Mouse (Mus musculus): Measurements from ENCODE around the gene Iffo1.

Gene Iffo1

DNA sequence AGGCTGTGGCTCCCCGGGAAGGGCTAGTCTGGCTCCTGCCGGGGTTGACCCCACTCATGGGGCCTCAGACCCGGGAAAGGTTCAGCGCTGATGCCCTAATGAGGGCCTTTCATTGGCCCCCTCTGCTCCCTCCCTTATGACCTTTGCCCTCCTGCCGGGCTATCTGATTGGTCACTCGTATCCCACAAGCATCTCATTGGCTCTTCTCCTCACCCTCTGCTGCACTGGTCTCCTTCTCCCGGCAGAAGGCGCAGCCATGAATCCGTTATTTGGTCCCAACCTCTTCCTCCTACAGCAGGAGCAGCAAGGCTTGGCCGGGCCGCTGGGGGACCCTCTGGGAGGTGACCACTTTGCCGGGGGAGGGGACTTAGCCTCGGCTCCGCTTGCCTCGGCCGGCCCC is at the start of gene Iffo1:
TSS of gene Iffo1 (plus strand) at position 241 of the 400 bp plus-strand sequence.
- DNase-seq (ENCODE audit: low spot score), result peak; percentile 98

DNA sequence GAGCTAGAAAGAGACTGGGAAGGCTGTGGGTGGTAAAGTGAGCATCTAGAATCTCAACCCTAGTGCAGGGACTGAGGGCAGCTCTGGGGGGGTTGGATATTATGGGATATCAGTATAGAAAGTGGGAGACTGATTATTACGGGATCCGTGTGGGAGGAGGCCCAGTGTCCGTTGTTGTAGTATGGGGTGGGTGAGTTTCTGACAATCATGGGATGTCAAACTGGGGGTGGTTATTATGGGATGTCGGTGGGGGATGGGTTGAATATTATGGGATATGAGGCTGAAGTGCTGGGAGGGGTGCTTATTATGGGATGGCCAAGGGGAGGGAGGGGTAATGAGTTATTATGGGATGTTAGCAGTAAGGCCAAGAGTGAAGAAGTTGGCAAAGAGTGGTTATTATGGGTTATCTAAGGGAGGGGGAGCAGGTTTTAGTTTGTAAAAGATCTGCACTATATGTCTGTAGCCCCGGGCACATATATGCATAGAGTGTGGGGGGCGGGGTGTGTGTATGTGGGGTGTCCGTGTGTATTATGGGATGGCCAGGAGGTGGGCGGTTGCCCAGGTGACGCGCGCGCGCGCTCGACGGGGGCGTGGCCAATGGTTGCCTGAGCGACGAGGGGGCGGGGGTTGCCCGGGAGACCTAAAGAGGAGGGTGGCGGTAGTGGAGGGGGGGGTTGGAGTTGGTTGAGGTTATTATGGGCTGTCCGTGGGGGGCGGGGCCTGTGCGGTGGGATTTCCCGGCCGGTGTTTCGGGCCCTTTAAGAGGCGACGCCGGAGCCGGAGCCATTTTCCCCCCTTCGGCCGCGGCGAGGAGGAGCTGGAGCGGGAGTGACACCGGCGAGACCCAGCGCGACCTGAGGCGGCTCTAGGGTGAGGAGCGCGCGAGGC is 49.4 kb upstream of the Iffo1 start, which contains the start of gene Chd4:
TSS of gene Chd4 (plus strand) at position 591 of the 888 bp plus-strand sequence.
- peak; percentile 93 for DNase-seq (ENCODE audit: low spot score)

DNA sequence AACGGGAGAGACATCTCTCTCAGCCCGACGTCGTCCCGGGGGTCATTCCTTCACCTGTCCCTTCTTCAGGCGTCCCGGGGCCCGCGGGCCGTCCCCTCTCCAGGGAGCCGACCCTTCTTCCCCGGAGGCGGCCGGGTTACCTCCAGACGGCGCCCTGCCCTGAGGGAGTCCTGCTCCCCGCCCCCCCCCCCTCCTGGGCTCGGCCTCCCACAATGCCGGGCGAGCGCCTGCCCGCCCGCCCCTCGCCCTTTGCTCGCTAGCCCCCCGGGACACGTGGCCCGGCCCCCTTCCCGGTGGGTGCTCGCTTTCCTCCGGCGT is 48.8 kb upstream of the Iffo1 start:
- DNase-seq (ENCODE audit: low spot score), result no peak

DNA sequence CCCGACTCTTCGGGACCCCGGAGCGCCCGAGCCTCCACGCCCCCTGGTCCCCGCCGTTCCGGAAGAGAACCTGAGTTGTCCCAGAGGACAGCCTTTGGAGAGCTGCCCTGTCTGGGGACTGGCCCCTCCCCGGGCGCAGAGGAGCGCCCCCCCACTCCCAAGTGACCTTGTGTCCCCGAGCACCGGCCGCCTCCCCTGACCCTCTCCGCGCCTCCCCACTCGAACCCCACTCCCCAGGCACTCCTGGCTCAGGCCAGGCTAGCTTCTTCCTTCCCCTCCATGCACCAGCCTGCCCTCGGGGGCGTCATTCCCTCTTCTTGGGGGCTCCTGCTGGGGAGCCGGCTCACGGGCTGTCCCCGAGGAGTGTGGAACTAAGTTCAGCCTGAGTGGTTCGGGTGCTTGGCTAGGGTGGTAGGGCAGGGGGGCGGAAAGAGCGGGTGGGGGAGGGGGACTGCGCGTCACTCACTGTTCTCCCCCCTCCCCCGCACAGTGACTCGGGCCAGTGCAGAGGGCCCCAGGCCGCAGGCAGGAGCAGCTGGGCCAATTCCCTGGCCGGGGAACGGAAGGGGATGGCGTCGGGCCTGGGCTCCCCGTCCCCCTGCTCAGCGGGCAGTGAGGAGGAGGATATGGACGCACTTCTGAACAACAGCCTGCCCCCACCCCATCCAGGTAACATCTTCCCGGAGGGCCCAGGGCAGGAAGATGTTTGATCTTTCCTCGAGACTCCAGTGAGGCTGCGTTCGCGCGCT is 48.3 kb upstream of the Iffo1 start:
- peak; percentile 75 for DNase-seq (ENCODE audit: low spot score)

DNA sequence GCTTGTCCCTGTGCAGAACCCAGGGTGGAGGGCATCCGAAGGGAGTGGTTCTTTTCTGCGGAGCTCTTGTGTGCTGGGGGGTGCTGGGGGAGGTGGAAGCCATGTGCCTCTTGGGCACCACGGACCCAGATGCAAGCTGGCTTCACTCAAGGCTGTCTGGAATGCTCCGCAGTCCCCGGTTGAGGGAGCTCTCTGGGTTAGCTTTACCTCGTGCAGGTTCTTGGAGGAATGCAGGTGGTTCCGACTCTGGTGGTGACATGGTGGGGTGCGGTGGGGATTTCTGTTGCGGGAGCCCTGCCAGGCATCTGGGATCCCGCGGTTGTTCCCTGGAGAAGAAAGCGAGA is 47.7 kb upstream of the Iffo1 start:
- no peak for DNase-seq (ENCODE audit: low spot score)

DNA sequence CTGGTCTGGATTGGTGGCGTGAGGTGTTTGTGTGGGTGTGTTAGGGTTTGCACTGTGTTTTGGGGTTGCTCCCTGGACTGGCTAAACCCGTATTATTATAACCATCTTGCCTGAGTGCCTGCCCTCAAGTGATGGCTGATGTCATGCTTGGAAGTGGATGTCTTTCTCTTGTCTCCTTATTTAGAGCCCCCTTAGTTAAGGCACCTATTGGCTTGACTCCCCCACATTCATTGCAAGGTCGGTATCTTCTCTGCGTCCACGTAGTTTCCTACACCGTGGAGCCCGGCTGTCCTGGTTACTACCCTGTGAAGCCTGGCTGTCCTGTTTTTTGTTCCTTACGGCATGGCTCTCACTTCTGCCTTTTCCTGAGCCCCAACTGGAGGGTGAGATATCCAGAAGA is 47.1 kb upstream of the Iffo1 start:
- DNase-seq (ENCODE audit: low spot score), result no peak

DNA sequence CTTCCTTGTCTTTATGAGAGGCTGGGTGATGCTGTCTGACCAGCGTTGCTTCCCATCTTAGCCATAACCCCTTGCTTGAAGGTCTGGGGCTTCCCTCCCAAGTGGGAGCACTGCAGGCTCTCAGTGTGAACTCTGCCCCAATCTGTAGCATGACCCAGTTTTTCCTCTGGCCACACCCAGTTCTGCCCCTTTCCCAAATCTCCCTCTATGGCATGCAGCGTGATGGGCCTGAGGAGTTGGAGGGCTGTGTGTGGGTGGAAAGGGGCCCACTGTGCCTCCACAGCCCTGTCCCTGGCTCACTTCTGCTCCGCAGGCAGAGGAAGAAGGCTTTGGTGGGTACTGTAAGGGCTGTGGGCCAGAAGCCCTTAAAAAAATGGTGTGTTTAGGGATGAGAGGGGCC is 46.5 kb upstream of the Iffo1 start:
- DNase-seq (ENCODE audit: low spot score), result no peak

DNA sequence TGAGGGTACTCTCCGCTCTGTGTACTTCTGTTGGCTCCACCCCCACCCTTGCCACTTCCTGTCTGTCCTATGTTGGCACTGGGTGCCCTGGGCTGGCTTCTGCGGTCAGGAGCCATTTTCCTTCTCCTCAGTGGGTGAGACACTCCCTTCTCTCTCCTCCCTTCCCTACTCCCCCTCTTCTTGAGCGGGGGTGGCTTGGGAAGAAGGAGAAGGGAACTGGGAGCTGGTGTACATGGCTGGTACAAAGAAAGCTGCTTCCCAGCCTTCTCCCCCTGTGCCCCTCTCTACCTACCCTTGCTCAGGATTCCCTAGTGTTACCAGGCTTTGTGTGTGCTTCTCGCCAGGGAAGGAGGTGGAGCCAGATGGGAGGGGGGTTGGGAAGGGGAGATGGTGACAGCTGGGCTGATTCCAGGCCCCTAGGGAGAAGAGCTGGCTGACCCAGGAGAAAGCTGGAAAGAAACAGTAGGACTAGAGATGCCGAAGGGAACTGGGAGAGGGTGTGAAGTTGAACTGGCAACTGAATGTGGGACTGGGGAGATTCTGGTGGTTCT is 45.5 kb upstream of the Iffo1 start:
- DNase-seq (ENCODE audit: low spot score), result no peak

DNA sequence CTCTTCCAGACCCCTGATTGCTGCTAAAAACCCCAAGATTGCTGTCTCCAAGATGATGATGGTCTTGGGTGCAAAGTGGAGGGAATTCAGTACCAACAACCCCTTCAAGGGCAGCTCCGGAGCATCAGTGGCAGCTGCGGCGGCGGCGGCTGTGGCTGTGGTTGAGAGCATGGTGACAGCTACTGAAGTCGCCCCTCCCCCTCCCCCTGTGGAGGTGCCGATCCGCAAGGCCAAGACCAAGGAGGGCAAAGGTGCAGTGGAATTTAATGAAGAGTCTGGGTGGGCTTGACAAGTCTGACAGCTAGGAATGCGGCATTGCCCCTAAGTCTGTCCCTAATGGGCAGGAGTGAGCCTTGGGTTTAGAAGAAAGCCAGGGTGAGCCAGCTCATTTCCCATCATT is 43.6 kb upstream of the Iffo1 start:
- no peak for DNase-seq (ENCODE audit: low spot score)

DNA sequence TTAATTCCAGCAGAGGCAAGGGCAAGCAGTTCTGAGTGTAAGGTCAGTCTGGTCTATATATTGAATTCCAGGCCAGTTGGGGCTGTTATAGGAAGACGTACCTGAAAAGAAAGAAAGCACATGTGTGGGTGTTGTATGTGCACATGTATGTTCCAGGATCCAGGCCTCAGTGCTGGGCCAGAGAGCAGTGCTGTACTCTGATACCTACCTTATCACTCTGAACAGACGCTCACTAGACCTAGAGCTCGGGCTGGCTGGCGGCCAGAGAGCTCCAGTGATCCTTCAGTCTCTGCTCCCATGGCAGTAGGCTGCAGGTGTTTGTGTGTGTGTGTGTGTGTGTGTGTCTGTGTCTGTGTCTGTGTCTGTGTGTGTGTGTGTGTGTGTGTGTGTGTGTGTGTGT is 40.8 kb upstream of the Iffo1 start:
- no peak for DNase-seq (ENCODE audit: low spot score)

DNA sequence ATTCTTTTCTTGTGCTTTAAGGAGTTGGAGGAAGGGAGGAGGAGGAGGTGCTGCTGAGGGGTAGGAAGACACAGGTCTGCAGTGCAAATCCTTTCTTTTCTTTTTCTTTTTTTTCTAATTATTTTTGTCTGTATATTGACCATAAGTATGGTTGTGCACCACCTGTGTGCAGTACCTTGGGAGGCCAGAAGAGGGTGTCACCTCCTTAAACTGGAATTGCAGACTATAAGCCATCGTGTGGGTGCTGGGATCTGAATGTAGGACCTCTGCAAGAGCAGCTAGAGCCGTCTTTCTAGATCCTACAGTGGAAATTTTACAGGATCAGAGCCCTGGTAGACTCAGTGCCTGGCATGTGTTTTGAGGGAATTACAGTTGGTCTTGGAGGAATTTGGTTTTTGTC is 37.3 kb upstream of the Iffo1 start:
- DNase-seq (ENCODE audit: low spot score), result no peak

DNA sequence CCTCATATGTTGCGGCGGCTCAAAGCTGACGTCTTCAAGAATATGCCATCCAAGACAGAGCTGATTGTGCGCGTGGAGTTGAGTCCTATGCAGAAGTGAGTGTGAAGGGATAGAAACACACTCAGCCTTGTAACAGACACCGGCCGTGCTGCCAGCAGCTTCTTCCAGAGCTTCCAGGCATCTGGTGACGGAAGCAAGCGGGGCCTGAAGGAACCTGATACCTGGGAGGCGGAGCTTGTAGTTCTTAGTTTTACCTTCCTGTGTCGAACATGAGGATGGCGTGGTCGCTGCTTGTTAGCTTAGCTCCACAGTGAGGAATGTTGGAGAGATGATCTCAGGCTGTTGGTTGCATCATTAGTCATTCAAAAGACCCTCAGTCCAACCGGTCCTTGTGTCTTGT is 35.7 kb upstream of the Iffo1 start:
- no peak for DNase-seq (ENCODE audit: low spot score)

DNA sequence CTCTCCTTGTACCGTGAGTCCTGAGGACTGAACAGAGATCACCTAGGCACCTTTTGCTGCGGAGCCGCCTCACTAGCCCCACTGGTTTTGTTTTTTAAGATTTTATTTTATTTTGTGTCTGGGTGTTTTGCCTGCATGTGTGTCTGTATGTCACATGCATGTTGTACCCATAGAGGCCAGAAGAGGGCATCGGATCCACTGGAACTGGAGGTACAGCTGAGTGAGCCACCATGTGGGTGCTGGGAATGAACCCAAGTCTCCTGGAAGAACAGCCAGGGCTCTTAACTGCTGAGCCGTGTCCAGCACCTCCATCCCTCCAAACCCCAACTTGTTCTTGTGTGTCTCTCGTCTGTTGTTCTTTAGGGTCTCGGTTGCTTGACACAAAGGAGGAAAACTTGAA is 34.1 kb upstream of the Iffo1 start:
- peak; percentile 73 for DNase-seq (ENCODE audit: low spot score)

DNA sequence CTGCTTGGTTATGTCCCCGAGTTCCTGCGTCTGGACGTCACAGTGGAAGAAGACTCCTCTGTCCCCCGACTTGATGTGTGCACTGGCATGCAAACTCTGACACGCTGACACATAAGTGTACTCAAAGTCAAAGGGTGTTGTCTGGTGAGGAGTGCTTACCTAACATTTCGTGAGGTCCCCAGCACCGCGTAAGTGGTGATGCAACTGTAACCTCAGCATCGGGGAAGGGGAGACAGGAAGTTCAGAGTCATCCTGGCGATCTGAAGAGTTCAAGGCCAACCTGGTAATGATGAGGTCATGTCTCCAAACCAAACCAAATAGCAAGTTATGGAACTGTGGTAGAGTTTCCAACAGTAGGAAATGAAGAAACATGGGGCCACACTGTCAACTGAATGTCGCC is 32.5 kb upstream of the Iffo1 start:
- no peak for DNase-seq (ENCODE audit: low spot score)

DNA sequence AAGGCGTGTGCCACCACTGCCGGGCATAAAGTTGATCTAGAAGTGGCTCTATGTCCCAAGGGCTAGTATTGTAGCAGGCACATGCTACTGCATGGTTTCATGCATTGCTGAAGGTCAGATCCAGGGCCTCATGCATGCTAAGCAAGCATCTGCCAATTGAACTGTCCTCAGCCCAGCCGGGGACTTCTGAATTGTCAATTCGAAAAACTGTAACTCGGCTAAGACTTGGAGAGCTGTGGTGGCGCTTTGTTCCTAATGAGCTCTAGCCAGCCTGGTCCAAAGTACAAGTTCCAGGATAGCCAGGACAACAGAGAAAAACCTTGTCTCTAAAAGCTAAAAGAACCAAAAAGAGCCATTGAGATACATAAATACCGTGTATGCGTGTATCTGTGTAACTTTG is 25.7 kb upstream of the Iffo1 start:
- no peak for DNase-seq (ENCODE audit: low spot score)

DNA sequence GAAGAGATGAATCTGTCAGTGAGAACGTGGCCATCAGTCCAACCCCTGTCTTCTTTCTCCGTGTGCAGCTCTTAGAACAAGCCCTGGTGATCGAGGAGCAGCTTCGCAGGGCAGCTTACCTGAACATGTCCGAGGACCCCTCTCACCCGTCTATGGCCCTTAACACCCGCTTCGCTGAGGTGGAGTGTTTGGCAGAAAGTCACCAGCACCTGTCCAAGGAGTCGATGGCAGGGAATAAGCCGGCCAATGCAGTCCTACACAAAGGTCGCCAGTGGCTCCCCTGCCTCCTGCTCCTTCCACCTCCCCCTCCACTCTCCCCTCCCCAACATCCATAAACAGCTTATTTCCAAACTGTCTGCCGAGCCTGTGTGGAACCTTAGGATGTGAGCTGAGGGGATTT is 16.3 kb upstream of the Iffo1 start:
- no peak for DNase-seq (ENCODE audit: low spot score)

DNA sequence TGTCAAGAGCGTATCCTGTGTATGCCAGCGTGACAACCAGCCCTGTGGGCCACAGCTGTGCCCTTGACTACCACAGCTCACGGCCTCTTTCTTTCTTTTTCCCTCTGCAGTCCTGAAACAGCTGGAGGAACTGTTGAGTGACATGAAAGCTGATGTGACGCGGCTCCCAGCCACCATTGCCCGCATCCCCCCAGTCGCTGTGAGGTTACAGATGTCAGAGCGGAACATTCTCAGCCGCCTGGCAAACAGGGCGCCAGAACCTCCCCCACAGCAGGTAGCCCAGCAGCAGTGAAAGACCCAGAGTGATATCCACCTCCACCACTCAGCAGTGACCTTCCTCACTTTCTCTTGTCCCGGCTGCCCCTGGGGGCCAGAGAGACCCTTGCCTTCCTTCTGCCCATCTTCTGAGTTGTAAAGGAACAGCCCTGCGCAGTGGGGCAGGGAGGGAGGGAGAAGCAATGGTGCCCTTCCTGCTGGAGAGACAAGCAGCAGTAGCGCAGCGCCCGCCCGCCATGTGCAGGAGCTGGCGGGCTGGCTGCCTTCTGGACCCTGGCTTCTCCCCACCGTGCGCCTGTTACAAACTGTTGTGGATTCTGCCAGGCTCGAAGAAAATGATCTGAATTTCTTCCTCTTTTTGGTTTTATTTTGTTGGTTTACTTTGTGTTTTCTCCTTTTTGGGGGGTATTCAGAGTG is 15.2 kb upstream of the Iffo1 start:
- DNase-seq (ENCODE audit: low spot score), result no peak

DNA sequence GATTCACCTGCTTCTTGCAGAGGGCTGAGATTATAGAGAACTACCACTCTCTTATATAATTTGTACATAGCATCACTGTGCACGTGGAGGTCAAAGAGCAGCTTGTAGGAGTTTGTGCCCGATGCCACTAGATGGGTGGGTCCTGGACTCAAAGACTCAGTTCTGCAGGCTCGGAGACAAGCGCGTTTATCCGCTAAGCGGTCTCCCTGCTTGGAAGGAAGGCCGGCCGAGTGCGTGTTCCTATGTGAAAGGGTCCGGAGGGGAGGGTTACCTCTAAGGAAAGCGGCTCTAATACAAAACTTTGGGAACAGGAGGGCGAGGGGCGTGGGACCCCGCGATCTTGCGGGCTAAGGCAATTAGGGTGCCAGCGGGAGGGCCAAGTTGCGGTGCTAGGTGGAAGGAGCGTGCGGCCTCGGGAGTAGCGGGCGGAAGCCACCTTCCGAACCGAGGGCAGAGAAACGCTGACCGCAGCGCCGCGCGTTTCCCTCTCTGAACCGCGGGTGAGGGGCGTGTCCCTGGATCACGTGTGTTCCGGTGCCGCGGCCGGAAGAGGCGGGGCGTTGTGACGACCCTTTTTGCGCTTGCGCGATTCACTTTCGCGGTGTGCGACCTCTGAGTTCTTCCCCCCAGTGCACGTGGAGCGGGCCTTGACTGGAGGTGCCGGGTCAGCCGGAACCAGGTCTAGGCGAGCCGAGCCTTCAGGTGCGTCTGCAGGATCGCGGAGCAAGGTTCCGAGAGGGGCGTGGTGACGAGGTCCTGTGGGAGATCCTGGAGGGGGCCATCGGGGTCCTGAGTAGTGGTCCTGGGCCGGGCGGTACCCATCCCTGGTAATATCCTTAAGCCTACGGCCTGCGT is 13.5 kb upstream of the Iffo1 start, which contains the start of gene Nop2:
TSS of gene Nop2 (plus strand) at position 608 of the 855 bp plus-strand sequence.
- DNase-seq (ENCODE audit: low spot score), result peak; percentile 98

DNA sequence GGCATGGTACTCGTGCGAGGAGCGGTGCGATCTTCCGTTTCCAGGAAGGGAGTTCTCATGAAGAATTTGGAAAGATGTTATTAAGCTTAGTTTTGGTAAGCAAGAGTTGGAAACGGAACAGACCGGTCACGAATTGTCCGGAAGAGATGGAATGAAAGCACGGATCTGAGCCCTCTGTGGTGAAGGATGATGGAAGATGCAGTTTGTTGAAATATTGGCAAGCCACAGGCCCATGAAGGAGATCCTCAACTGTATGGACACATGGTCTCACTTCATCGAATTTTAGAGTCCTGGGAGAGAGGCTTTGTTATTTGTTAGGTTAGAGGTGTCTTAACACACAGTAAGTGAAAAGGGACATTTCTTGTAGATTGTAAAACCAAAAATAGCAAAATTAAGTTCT is 12.6 kb upstream of the Iffo1 start:
- no peak for DNase-seq (ENCODE audit: low spot score)

DNA sequence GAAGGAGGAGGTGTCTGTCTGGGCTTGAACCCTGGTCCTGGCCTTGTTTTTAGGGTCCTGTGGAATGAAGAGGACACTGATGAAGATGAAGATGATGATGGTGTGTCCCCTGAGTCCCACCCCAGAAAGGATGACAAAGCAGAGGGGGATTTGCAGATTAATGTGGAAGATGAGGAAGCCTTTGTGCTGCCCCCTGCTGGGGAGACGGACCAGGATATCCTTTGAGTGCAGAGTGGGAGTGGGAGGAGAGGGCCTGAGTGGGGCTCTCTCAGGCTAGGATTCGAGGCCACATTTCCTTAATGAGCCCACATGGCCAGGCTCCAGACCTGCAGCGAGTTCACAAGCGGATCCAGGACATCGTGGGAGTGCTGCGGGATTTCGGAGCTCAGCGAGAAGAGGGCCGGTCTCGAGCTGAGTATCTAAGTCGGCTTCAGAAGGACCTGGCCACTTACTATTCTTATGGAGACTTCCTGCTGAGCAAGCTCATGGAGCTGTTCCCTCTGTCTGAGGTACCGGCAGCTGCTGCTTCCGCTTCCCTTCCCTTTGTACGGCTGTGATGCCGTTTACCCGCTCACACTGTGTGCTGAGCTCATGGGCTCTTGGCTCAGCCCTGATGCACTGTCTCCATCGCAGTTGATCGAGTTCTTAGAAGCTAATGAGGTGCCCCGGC is 7.9 kb upstream of the Iffo1 start:
- DNase-seq (ENCODE audit: low spot score), result peak; percentile 46

DNA sequence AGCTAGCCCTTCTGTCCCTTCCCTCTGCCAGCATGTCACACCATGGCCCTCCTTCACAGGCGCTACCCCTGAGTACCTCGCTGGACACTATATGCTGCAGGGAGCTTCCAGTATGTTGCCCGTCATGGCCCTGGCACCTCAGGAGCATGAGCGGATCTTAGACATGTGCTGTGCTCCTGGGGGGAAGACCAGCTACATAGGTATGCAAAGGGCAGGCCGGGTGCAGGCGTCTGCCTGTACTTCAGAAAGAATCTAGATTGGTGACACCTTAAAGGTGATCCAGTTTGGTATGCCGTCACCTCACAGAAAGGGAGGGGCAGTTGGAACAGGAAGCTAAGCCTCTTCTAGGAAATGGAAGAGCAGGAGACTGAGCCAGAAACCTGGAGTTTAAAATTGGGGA is 5.3 kb upstream of the Iffo1 start:
- no peak for DNase-seq (ENCODE audit: low spot score)

Measured in embryo, embryonic 10.5 days (tissue).